Mouse (Mus musculus) CD8-positive naive resting alpha-beta T cell, adult 2 months (primary cell): ENCODE results near the gene Fbln1.

Experiments used
- DNase-seq, 2 experiments: peaks; one replicate each; pipeline ENCODE4 v3.0.0; 2022; ENCODE audit warnings: low read depth in 2 of 2, low spot score in 2 of 2

Gene Fbln1

DNA sequence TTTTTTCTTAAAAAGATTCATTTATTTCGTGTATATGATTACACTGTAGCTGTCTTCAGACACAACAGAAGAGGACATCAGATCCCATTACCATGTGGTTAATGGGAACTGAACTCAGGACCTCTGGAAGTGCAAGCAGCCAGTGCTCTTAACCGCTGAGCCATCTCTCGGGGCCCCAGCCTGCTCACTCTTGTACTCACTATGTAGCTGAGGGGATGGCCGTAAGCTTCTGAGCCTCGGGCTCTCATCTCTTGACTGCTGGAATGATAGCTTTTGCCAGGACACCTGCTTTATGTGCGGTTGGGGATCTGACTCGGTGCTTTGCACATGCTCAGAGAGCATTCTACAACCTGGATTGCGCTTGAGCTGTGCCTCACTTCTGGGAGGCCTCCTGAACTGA is 1.4 kb upstream of the Fbln1 start:
- DNase-seq = no peak

DNA sequence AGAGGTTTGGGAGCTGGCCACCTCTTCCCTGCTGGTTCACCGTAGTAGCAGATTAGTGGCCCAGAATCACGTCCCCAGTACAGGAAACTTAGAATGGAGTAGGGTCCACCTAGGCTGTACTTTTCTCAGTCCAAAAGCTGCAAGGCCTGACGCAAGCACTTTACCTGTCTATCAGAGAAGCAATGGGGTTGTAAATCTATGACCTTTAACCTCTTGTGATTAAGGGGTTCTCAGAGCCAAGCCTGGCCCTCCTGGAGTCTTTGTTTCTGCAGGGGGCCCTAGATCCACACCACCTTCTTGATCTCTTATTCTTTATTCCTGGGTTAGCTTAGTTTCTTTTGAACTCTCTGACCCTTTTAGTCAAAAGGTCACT is 940 bp downstream of the Fbln1 start:
- no peak for DNase-seq

DNA sequence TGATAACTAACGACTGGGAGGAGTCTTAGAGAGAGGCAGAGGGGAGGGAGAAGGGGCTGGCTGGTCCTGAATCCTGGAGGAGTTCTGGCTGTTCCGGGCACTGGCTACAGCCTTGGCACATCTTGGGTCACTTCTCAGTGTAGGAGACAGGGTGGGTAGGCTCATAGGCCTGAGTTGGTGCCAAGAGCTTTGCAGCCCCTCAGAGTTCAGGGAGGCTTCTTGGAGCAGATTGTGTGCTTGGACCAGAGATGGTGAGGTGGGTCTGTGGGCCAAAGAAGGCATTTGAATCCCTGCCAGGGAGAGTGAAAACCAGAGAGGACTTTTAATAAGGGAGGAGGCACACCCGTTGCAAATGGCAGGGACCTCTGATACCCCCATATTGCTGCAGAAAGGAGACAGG is 1.3 kb downstream of the Fbln1 start:
- DNase-seq = no peak

DNA sequence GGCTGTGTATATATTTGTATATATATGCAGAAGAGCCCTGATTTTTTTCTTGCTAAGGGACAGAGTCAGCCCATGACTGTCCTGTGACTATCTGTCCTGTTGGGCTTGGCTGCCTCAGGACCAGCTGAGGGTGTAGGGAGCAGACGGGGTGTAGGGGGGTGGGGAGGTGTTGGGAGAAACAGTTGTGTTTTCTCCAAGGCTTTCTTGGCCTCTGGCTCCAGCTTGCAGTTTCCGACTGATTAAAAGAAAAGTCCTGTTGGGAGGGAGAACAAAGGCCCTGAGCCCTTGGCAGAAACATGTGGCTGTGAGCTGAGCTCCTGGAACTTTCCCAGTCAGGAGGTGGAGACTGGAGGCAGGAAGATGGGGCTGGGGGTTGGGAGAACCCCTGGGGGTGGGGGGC is 2.0 kb downstream of the Fbln1 start:
- no peak for DNase-seq

DNA sequence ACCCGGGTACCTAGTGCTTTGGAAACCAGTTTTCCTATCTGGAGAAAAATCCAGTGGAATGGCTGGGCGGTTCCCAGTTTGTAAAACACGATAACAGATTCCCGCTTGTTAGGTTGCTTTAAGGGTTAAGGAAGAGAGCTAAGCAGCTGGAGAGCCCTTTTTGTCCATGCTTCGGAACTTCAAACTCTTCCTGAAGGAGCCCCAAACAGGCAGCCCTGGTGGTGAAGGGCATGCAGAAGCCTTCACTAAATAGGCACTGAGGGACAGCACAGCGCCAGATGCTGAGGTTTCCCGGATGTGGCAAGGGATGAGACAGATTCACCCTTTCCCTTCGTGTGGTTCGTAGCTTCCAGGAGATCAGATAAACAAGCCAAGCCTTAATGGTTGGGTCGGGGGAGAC is 2.6 kb downstream of the Fbln1 start:
- peak in 1 of 2 experiments; percentile 16 for DNase-seq

DNA sequence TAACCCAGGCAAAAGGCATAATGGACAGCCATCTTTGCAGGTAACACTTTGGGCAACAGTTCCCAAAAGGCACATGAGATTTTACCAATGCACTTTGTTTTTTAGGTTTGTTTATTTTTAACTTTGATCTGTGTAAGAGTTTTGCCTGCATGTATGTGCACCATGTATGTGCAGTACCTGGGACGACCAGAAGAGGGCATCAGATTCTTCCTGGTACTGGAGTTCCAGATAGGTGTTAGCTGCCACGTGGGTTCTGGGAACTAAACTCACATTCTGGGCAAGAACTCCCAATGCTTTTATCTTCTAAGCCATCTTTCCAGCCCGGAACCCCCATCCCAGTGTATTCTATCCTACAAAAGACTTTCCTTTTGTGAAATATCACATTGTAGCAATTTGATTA is 3.6 kb downstream of the Fbln1 start:
- DNase-seq = peak in 1 of 2 experiments; percentile 32

DNA sequence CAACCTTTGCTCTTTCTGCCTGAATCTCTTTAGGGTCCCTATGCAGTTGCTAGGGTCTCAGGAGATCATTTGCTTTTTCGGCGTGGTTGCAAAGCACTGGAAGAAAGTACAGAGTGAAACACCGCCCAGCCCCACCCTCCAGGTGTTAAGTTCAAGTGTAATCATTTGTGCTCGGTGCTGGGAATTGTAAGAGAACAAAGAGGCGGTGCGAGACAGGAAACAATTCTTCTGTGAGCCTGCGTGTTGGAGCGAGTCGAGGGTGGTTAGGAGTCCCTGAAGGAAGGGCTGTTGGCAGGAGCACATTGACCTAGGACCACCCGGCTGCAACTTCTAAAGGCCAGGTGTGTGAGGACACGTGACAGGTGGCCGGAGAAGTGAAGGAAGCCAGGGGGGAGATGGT is 4.9 kb downstream of the Fbln1 start:
- DNase-seq = no peak

DNA sequence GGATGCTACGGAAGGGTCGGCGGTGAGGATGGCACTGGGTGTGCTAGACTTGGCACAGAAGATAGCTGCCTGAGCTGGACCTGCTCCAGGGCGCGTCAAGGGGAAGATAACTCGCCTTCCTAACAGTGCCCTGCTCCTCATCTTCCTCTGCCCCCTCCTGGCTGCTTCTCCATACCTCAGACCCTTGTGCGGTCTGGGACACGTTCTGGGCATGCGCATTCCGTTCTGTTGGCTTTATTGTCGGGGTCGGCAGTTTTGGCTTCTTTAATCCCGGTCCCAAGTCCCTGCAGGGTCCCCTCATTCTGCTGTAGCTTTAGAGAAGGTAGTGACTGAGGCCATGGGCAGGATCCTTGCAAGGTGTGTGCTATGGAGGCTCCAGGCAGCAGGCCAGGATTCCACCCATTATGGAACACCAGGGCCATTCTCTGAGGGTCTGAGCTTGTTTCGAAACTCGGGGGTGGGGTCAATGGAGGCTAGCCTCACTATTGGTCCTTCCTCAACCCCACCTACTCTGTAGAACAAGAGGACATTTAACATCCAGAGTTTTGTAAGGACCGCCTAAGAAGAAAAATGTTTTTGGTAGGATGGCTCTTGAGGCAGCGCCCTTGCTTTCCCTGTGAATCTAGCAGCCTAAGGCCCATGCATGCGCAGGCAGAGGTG is 5.5 kb downstream of the Fbln1 start:
- DNase-seq = no peak

DNA sequence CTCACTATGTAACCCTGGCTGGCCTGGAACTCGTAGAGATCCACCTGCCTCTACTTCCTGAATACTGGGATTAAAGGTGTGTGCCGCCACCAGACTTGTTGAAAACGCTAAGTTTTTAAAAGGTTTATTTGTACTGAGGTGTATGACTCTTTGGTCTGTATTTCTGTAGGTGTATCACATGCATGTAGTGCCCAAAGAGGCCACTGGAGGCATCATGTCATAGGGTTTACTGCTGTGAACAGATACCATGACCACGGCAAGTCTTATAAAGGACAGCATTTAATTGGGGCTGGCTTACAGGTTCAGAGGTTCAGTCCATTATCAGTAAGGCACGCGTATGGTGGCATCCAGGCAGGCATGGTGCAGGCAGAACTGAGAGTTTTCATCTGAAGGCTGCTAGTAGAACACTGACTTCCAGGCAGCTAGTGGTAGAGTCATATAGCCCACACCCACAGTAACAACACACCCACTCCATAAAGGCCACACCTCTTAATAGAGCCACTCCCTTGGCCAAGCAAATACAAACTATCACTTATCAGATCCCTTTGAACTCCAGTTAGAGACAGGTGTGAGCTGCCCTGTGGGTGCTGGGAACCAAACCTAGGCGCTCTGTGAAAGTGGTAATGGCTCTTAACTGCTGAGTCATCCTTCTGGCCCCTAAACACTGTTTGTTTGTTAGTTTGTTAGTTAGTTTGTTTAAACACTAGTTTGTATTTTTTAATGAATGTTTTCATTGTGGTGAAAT is 10.5 kb downstream of the Fbln1 start:
- DNase-seq = no peak

DNA sequence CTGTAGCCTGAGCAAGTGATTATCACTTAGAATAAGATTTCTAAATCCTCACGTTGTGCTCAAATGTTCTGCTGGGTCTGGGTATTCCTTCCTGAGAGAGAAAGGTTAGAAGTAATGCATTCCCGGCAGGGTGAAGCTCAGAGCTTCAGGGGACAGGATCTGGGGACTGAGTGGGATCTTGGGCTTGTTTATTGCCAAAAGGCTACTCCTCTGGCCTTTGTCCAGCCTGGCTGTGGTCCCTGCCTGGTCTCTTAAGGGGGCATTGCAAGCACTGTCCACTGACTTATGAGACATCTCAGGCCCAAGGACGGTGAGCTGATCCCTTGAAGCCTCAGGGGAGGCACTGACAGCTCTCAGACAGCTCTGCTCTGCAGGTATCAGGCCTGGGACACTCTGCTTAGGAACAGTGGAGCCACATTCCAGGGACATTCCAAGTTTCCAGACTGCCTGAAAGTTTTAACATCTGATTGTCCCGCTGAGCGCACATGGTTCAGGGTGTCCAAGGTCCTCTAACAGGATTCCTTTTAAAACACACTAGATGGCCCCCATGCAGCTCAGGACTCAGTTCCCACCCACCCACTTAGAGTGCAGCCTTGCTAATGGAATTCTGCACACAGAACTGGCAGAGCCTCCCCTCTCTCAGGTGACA is 13.0 kb downstream of the Fbln1 start:
- DNase-seq = no peak

DNA sequence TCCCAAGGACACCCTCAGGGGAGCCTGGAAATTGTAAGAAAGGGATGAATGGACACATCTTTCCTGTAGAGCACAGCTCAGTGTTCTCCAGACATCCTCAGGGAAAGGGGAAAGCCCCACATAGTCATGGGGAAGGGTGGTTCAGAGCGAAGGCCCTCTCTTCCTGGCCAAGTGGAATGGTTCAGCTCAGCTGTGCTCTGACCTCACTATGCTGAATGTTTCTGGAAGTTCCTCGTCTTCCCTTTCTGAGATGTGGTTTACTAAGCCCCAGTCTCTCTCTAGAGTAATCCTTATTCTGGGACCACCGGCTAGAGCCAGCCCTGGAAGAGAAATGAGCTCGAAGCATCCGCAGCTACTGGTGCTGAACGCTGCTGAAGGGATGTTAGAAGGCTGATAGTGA is 14.6 kb downstream of the Fbln1 start:
- no peak for DNase-seq

DNA sequence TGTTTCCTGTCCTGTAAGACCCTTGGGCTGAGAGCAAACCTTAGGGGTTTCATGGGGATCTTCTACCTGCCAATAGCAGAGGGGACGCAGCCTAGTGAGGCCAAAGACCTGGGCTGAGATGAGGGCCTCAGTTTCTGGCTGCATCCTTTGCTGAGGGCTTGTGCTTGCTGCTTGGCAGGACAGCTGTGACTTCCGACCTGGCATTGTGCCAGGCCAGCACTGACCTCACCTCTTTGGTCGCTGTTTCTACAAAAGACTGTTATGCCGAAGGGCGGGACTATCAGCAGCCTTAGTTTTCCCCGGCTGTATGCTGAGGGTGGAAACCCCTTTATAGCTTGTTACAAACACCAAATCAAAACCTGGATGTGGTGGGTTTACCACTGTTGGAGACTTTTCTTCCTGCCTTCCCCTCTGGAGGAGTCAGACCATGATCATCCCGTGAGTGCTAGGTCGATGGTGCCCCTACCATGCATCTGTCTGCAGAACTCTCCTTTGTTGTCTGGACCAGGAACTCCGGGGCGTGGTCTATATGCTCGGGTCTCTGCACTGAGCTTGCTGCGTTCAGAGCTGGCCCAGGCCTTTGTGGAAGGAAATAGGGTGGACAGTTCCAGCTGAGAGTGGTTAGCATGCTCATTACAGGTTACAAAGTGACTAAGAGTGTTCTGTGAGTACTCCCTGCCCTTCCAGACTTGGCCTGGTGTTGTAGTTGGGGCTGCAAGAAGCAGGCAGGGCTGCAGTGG is 15.5 kb downstream of the Fbln1 start:
- DNase-seq = no peak

DNA sequence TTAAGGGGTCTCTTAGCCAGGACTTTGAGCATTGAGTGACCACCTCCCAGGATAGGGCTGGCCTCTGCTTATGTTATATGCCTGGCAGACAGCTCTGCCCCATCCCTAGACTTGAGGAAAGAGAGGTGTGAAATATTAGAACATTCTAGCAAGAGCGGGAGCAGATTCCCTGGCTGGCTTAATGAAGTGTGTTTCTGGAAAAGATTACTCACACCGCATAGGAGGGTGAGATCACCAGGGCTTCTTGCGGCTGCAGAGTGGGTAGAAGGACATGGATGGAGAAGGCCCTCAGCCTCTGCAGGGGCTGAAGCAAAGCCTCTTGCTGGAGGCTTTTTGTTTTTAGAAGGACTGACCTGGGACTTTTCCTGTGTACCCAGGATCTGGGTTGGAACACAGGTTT is 19.9 kb downstream of the Fbln1 start:
- no peak for DNase-seq

DNA sequence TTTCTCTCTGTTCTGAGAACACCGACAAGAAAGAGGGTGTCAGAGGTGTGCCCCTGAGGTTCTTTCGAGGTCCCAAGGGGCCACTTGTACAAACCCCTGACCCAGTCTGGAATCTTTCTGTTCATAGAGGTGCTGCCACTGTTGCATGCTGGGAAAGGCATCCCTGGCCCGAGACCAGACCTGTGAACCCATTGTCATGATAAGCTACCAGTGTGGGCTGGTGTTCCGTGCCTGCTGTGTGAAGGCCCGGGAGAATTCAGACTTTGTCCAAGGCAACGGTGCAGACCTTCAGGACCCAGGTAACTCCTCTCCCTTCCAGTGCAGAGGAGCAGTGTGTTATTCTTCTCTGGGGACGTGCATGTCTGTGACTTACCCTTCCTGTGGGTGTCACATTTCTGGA is 21.1 kb downstream of the Fbln1 start:
- no peak for DNase-seq

DNA sequence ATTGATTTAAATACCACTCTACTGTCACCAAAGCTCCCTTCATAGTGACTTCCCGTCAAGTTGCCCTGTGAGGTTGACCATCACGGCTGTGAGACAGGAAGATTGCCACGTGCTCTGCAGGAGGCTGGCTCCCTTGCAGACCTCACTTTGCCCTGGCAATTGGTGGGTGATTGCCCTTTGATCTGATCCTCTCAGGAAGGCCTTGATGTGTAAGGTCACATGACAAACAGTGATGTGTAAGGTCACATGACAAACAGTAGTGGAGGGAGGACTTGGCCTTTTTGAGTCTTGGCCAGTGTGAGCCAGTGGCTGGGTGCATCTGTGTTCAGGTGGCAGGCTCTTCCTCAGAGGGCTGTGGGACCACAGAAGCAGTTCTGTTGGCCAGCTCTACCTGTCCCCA is 22.8 kb downstream of the Fbln1 start:
- no peak for DNase-seq

DNA sequence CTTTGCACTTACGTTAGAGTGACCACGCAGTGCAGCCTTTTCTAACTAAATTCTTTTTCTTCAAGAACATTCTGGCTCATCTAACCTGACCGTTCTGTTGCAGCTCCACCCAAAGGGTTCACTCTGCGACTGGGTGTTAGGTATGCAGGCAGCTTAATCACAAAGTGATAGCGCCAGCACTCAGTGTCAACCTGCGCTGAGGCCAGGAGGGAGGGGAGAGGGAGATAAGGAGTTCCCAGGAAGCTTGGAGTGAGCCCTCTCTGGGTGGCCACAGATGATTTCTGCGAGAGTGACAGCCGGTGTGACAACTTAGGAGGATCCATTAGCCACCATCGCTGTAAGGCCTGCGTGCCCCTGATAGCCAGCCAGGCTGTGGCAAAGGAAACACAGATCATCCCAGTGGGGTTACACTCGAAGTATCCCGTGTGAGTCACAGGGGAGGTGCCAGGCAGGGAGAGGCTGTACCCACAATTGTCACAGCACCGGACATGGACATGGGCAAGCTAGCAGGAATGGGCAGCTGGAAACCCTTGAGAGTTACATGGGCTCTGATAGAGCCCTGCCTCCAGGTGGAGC is 24.3 kb downstream of the Fbln1 start:
- DNase-seq = no peak

DNA sequence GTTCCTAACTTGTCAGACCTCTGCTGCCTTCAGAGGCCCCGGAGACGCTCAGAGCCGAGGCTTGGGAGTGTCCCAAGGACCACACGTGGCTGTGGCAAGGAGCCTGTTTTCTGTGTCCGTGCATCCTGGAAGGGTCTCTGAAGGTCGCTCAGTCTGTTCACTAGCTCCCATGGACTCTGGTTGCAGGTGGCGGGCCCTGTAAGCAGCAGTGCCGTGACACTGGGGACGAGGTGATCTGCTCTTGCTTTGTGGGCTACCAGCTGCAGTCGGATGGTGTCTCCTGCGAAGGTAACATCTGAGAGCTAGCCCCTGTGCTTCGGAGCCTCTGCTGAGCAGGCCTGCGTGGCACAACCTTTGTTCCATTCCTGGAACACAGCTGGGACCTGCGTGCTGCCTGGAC is 24.9 kb downstream of the Fbln1 start:
- DNase-seq = no peak

DNA sequence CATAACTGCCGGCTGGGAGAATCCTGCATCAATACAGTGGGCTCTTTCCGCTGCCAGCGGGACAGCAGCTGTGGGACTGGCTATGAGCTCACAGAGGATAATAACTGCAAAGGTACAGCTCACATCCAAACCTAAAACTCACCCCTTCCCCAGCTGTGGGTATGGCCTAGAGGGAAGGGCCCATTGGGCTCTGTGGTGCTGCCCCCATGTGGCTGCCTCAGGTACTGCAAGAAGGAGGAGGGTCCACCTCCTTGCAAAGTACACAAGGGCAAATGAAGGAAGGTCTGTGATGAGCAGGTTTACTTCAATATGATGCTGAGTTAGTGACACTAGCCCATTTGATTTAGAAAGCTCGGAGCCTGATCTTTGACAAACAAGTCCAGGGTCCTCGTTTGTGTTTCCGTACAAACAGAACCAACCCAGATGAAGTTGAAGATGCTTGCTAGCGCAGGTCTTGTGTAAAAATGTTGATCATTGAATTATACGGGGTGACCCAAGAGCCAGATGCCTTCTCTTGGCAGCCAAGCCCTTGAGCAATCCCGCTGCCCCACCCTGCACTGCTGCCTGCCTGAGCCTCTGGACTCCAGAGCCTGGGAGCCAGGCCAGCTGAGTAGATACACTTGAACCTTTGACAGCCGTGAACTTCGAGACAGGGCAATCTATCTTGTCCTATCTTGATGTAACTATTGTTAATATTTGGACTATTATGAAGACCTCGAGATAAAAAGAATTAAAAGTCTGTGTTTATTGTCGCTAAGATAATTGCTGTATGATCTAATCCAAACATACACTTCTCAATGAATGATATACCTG is 25.9 kb downstream of the Fbln1 start:
- DNase-seq = peak; percentile 27 to 42

DNA sequence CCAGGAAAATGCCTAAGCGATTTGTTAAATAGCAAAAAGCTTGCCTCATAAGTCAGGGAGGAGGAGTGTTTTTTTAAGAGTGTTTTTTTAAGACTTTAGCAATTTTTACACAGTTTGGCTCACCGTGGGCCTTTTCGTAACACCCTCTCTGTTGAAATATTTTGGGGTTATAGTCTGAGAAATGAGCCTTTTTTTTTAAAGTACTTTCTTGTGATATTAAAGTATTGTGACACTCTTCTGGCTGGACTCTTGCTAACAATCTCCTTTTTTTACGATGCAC is 26.4 kb downstream of the Fbln1 start:
- DNase-seq = no peak

DNA sequence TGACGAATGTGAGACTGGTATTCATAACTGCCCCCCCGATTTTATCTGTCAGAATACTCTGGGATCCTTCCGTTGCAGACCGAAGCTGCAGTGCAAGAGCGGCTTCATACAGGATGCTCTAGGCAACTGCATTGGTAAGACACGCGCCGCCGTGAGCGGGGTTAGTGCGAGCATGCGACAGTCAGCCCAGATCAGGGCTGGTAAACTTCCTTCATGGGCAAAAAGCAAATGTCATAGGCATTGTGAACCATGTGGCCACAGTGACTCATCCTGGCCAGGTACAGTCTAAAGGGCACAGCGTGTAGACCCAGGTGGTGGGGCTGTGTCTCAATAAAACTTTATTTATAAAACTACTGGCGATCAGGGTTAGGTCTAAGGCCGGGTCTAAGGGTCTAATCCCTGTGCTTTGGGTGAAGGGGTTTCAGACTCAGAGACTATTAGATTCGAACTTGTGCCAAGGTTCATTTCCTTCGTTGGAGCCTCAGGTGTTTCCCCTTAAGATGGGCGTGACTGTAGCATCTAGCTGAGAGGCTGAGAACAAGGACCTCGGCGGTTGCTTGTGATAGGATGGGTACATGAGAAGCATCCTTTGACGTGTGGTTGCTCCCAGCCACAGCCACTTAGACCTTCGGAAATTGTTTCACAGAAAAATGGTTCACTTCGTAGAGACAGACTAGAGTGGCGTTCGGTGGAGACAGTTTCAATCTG is 26.9 kb downstream of the Fbln1 start:
- peak in 1 of 2 experiments; percentile 31 for DNase-seq
